Mouse (Mus musculus): ENCODE results near the gene Limch1.

The Limch1 gene

GRCm38 (mm10) chr5:66908883-66909282 lies 163.3 kb downstream of the Limch1 start:
- H3K9me3 ChIP-seq (ENCODE audit: low read length): peaks cover 11% of the 10 kb centered on the region
- no peak for TF ChIP-seq CTCF (conservative IDR thresholded peaks at IDR 0.05; ENCODE audit: low read length)
- TF ChIP-seq POU5F1 (IDR thresholded peaks at IDR 0.05; ENCODE audit: borderline replicate concordance, low read length): no peak
- no peak for TF ChIP-seq NANOG (IDR thresholded peaks at IDR 0.05; ENCODE audit: borderline replicate concordance, low read length)
- no peak overlapping the region for H3K4me3 ChIP-seq (replicated peaks; ENCODE audit: low read length)
- H3K36me3 ChIP-seq (ENCODE audit: insufficient read depth, low read length): no peaks in the 10 kb centered on the region
- no peaks in the 10 kb centered on the region for H3K27me3 ChIP-seq (ENCODE audit: insufficient read depth, low read length)
- 0 out of 2 replicates have a peak, but pooled peaks cover 2% of the 10 kb centered on the region for H3K4me1 ChIP-seq (replicated peaks; ENCODE audit: low read depth, low read length)

DNA sequence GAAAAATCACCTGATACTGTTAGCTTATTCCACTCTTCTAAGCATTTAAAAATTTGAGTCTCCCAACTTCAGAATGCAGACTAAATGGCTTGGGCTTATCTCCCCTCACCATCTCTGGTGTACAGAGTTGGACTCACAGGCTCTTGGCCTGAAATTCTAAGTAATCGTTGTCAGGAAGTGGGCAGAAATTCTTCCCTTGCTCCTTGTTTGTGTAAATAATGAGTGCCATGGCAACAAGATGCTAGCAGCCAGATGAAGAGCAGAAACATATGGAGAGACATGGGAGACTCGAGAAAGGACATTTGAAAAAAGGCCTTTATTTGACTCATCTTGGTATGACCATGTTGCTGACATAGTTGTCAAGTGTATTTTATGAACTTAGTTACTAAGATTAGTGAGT lies 164.3 kb downstream of the Limch1 start:
- TF ChIP-seq CTCF (conservative IDR thresholded peaks at IDR 0.05; ENCODE audit: low read length): no peak
- TF ChIP-seq NANOG (IDR thresholded peaks at IDR 0.05; ENCODE audit: borderline replicate concordance, low read length): no peak
- no peak for TF ChIP-seq POU5F1 (IDR thresholded peaks at IDR 0.05; ENCODE audit: borderline replicate concordance, low read length)
- peaks cover 11% of the 10 kb centered on the region for H3K9me3 ChIP-seq (ENCODE audit: low read length)
- no peaks in the 10 kb centered on the region for H3K27me3 ChIP-seq (ENCODE audit: insufficient read depth, low read length)
- no peak overlapping the region for H3K4me3 ChIP-seq (replicated peaks; ENCODE audit: low read length)
- 0 out of 2 replicates have a peak, but pooled peaks cover 2% of the 10 kb centered on the region for H3K4me1 ChIP-seq (replicated peaks; ENCODE audit: low read depth, low read length)
- no peaks in the 10 kb centered on the region for H3K36me3 ChIP-seq (ENCODE audit: insufficient read depth, low read length)

GRCm38 (mm10) chr5:66910610-66911009 lies 165.0 kb downstream of the Limch1 start:
- Histone ChIP-seq H3K27me3 (ENCODE audit: insufficient read depth, low read length) (no peaks in the 10 kb centered on the region), H3K4me3 (replicated peaks; ENCODE audit: low read length) (no peak overlapping the region), H3K4me1 (replicated peaks; ENCODE audit: low read depth, low read length) (0 out of 2 replicates have a peak, but pooled peaks cover 2% of the 10 kb centered on the region), H3K9me3 (ENCODE audit: low read length) (peaks cover 11% of the 10 kb centered on the region), H3K36me3 (ENCODE audit: insufficient read depth, low read length) (no peaks in the 10 kb centered on the region)
- TF ChIP-seq POU5F1 (IDR thresholded peaks at IDR 0.05; ENCODE audit: borderline replicate concordance, low read length): no peak
- TF ChIP-seq CTCF (conservative IDR thresholded peaks at IDR 0.05; ENCODE audit: low read length): no peak
- no peak for TF ChIP-seq NANOG (IDR thresholded peaks at IDR 0.05; ENCODE audit: borderline replicate concordance, low read length)

- TF ChIP-seq NANOG (IDR thresholded peaks at IDR 0.05; ENCODE audit: borderline replicate concordance, low read length) (no peak), POU5F1 (IDR thresholded peaks at IDR 0.05; ENCODE audit: borderline replicate concordance, low read length) (no peak)
- Histone ChIP-seq H3K4me1 (replicated peaks; ENCODE audit: low read depth, low read length) (0 out of 2 replicates have a peak, but pooled peaks cover 2% of the 10 kb centered on the region), H3K36me3 (ENCODE audit: insufficient read depth, low read length) (no peaks in the 10 kb centered on the region), H3K4me3 (replicated peaks; ENCODE audit: low read length) (no peak overlapping the region), H3K9me3 (ENCODE audit: low read length) (peaks cover 11% of the 10 kb centered on the region), H3K27me3 (ENCODE audit: insufficient read depth, low read length) (no peaks in the 10 kb centered on the region)
Measured at GRCm38 (mm10) chr5:66911068-66911467, 165.4 kb downstream of the Limch1 start.

DNA sequence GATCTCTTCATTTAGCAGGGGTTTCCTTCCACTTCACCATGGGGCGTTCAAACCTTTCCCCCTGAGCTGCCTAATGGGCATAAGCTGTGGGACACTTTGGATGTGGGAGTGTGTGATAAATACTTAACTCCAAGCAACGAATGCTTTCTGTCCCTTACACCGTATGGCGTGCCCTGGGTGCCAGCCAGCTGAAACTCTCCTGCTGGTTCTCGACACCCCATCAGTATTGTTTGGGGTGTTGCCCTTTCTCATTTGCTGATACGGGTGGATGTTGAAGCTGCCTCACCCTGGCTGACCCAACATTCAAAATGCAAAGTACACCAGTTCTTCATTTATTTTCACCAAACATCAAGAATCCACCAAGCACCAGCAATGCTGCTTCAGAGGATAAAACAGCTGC lies 168.2 kb downstream of the Limch1 start:
- Histone ChIP-seq H3K27me3 (ENCODE audit: insufficient read depth, low read length) (no peaks in the 10 kb centered on the region), H3K4me1 (replicated peaks; ENCODE audit: low read depth, low read length) (0 out of 2 replicates have a peak, but pooled peaks cover 2% of the 10 kb centered on the region), H3K9me3 (ENCODE audit: low read length) (peaks cover 19% of the 10 kb centered on the region), H3K36me3 (ENCODE audit: insufficient read depth, low read length) (no peaks in the 10 kb centered on the region), H3K4me3 (replicated peaks; ENCODE audit: low read length) (no peak overlapping the region)
- TF ChIP-seq CTCF (conservative IDR thresholded peaks at IDR 0.05; ENCODE audit: low read length): no peak
- no peak for TF ChIP-seq NANOG (IDR thresholded peaks at IDR 0.05; ENCODE audit: borderline replicate concordance, low read length)
- no peak for TF ChIP-seq POU5F1 (IDR thresholded peaks at IDR 0.05; ENCODE audit: borderline replicate concordance, low read length)

DNA sequence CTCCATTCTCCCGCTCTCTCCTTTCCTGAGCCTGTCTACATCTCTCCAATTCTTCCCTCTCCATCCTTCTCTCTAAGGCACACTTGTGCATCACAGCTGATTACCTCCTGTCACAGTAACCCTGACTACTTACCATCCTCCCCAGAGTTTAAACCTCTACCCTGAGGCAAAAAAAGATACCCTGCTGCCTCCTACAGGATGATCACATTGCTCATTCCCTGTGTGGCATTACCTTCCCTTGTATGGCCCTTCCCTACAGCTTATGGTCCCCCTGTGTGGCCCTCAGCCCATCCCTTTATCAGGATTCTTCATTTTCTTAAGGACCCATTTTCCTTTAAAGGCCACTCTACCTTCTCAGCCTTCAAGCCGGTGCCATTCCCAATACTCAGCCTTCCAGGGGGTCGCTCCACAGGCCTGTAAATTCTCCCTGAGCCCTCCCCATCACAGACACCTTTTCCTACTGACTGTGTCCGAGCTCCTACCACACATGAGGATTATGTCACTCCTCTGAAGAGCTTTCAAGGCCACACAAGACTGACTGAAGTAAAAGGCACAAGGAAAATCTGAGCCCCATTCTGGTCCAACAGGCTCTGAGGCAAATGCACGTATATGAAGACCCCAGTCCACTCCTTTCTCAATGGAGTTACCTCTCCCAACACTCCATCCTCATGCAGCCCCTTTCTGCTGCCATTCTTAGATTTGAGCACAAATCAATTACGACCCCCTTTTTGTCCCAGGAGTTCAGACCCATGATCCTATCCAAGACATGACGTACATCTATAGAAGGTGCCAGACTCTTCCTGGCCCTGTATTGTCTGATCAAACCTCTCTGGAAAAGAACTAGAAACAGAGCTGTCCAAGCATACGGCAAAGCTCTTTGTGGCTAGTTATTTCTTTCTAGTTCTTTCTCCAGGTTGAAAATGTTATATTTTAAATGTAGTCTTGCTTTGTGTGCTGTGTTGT lies 172.0 kb downstream of the Limch1 start:
- peaks cover 8% of the 10 kb centered on the region; the same call in 1 of the 2 replicates for H3K9me3 ChIP-seq (ENCODE audit: low read length)
- TF ChIP-seq NANOG (IDR thresholded peaks at IDR 0.05; ENCODE audit: borderline replicate concordance, low read length): no peak
- no peak for TF ChIP-seq POU5F1 (IDR thresholded peaks at IDR 0.05; ENCODE audit: borderline replicate concordance, low read length)
- TF ChIP-seq CTCF (conservative IDR thresholded peaks at IDR 0.05; ENCODE audit: low read length): no peak

GRCm38 (mm10) chr5:66918316-66919305 lies 173.0 kb downstream of the Limch1 start:
- H3K27me3 ChIP-seq (ENCODE audit: insufficient read depth, low read length): no peaks in the 10 kb centered on the region
- no peak overlapping the region for H3K4me3 ChIP-seq (replicated peaks; ENCODE audit: low read length)
- peaks cover 8% of the 10 kb centered on the region; the same call in 1 of the 2 replicates for H3K9me3 ChIP-seq (ENCODE audit: low read length)
- peaks cover 7% of the 10 kb centered on the region for H3K4me1 ChIP-seq (replicated peaks; ENCODE audit: low read depth, low read length)
- no peaks in the 10 kb centered on the region for H3K36me3 ChIP-seq (ENCODE audit: insufficient read depth, low read length)
- no peak for TF ChIP-seq POU5F1 (IDR thresholded peaks at IDR 0.05; ENCODE audit: borderline replicate concordance, low read length)
- TF ChIP-seq CTCF (conservative IDR thresholded peaks at IDR 0.05; ENCODE audit: low read length): no peak
- TF ChIP-seq NANOG (IDR thresholded peaks at IDR 0.05; ENCODE audit: borderline replicate concordance, low read length): no peak

More for the DNA sequence above, 172.0 kb downstream of the Limch1 start:
- no peaks in the 10 kb centered on the region for H3K27me3 ChIP-seq (ENCODE audit: insufficient read depth, low read length)
- no peak overlapping the region for H3K4me3 ChIP-seq (replicated peaks; ENCODE audit: low read length)
- H3K36me3 ChIP-seq (ENCODE audit: insufficient read depth, low read length): no peaks in the 10 kb centered on the region
- peaks cover 7% of the 10 kb centered on the region for H3K4me1 ChIP-seq (replicated peaks; ENCODE audit: low read depth, low read length)

GRCm38 (mm10) chr5:66922582-66922981 lies 177.0 kb downstream of the Limch1 start:
- TF ChIP-seq POU5F1 (IDR thresholded peaks at IDR 0.05; ENCODE audit: borderline replicate concordance, low read length) (no peak), CTCF (conservative IDR thresholded peaks at IDR 0.05; ENCODE audit: low read length) (no peak), NANOG (IDR thresholded peaks at IDR 0.05; ENCODE audit: borderline replicate concordance, low read length) (no peak)
- Histone ChIP-seq H3K36me3 (ENCODE audit: insufficient read depth, low read length) (no peaks in the 10 kb centered on the region), H3K27me3 (ENCODE audit: insufficient read depth, low read length) (no peaks in the 10 kb centered on the region), H3K9me3 (ENCODE audit: low read length) (no peaks in the 10 kb centered on the region), H3K4me1 (replicated peaks; ENCODE audit: low read depth, low read length) (peaks cover 7% of the 10 kb centered on the region), H3K4me3 (replicated peaks; ENCODE audit: low read length) (no peak overlapping the region)
